Mouse (Mus musculus) spleen, postnatal 10 days (tissue): ENCODE measurements around the gene Kif11.

Experiments
- DNase-seq, 2 experiments: peaks; one replicate each; pipeline ENCODE4 v3.0.0; 2021 to 2022; ENCODE audit warnings: low spot score in 2 of 2

The Kif11 gene

DNA sequence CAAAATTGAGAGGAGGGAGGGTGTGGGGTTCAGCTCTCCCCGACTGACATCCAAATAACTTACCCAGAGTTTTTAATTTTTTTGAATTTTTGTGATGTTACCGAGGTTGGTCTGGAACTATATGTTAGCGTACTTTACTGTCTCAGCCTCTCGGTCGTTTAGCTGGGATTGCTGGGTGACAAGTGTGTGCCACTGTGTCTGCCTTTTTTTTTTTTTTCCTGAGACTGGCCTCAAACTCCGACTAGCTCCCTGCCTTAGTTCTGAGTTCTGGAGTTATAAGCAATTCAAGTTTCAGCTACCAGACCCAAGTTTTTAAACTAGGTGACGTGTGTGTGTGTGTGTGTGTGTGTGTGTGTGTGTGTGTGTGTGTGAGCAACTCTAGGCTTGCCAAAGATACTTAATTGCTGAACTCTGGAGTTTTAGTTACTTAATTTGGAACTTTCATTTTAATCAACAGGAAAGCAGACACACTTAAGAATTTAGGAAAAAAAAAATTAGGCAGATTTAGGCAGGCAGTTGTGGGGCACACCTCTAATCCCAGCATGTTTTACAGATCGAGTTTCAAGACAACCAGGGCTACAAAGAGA lies 1.3 kb downstream of the Kif11 start:
- DNase-seq: no peak

DNA sequence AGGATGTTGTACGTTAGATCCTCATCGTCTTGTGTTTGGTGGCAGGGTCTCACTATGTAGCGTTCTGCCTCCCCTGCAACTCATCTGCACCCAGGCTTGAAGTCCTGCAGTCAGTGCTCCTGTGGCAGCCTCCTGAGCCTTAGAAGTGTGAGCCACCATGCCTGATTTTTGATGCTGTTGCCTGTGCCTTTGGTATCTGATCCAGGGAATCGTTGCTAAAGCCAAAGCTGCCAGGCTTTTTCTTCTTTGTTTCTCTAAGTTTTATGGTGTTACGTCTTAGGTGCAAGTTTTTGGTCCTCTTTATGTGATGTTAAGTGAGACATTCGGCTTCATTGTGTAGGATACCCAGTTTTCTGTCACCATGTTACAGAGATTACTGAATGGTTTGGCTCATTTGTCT lies 2.6 kb downstream of the Kif11 start:
- DNase-seq: no peak

DNA sequence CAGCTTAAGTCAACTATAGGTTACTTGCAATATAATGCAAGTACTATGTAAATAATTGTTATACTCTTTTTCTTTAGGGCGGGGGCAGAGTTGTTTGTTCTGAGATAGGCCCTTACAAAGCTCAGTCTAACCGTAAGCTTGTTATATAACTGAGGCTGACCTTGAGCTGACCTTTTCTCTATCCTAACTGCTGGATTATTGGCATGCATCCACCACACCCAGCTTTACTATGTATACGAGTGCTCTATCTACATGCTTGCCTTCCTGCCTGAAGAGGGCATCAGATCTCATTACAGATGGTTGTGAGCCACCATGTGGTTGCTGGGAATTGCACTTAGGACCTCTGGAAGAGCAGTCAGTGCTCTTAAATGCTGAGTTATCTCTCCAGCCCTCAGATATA lies 9.9 kb downstream of the Kif11 start:
- no peak for DNase-seq

DNA sequence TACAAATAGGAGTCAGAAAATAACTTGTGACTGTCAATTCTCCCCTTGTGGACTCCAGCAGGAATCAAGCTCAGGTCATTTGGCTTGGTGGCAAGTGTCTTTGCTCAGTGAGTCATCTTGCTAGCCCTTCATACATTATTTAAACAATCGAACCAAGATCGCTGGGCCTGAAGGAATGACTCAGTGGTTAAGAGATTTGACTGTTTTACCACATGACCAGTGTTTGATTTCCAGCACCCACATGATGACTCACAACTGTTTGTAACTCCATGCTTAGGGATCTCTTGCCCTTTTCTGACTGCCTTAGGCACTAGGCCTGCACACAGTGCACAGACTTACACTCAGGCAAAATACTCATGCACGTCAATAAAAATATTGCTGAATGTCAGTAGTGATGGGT lies 15.7 kb downstream of the Kif11 start:
- DNase-seq: no peak

DNA sequence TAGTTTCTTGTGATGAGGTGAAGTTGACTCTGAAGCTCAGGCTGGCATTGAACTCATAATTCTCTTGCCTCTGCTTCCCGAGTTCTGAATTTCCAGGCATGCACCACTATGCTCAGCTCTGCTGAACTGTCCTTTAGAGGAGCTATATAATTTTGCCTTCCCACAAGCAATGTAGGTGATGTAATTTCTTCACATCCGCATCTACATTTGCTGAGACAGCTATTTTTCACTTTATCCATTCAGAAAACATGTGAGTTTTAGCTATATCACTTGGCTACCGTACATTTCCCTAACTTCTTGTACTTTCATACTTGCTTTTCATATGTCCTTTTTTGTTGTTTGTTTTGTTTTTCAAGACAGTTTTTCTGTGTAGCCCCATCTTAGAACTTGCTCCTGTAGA lies 20.1 kb downstream of the Kif11 start:
- DNase-seq: no peak

- no peak for DNase-seq
Observed at GRCm38 (mm10) chr19:37400936-37401335, 24.7 kb downstream of the Kif11 start.

- DNase-seq: peak; percentile 16 to 55
Observed at GRCm38 (mm10) chr19:37418294-37418693, 42.1 kb downstream of the Kif11 start.

DNA sequence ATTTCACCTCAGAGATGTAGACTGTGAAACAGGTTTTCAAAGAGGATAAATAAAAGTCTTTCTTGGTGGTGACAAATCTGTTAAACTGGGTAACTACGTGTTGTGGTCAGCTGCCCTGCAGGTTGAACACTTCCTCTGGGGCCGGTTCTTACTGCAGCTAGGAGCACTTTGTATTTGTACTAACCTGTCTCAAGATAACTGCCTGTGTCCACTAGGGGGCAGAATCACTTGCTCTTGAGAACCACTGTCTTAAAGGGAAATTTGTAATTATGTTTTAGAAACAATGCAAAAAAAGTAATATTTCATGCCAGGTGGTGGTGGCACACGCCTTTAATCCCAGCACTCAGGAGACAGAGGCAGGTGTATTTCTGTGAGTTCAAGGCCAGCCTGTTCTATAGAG lies 43.4 kb downstream of the Kif11 start:
- DNase-seq: peak; percentile 29 to 74

- DNase-seq: no peak
Observed at GRCm38 (mm10) chr19:37428589-37428988, 52.4 kb downstream of the Kif11 start.

DNA sequence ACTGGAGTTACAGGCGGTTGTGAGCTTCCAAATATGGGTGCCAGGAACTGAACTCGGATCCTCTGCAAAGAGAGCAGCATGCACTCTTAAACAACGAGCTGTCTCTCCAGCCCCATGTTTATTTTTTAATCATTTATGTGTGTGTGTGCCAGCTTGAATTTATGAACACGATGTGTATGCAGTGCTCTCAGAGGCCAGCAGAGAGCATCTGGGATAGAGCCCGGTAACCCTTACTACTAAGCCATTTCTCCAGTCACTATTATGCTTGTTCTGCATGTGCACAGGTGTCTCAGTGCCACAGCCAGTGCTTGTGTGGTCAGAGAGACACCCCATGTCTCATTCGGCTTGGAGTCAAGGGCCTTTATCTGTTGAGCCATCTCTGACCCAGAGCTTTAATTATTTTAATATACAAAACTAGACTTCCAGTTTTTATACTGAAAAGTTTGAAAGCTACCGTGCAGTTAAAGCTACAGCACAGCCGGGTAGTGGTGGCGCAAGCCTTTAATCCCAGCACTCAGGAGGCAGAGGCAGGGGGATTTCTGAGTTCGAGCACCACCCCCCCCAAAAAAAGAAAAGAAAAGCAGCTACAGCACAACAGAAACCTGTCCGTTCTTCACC lies 55.0 kb downstream of the Kif11 start:
- DNase-seq: no peak

DNA sequence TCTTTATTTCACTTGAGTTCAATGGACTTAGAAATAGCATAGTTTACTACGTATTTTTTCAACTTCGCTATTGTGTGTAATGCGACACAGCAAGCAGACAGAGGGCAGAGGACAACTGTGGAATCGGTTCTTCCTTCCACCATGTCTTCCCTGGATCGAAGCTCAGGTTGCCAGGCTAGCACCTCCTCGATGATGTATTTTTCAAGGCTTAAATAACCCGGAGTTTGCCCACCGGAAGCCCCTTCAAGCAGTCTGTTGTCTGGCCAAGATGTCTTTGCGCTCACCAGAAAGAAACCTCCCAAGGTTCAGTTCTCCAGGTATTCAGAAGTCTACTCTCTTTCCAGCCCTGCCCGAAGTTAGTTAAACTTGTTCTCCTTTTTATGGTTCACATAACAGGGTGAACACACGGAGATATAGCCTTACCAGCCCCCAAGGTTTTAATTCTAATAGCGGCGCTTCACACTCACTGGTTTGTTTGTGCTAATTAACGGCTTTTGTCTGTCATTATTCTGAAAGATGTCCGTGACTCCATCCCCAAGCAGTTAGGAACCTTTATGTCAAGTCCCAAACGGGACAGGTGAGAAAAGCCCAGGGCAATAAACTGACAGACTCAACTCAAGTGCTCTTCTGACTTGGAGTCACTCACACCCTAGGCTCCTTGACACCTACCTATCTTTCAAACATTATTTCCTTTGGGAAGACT lies 56.8 kb downstream of the Kif11 start:
- no peak for DNase-seq

DNA sequence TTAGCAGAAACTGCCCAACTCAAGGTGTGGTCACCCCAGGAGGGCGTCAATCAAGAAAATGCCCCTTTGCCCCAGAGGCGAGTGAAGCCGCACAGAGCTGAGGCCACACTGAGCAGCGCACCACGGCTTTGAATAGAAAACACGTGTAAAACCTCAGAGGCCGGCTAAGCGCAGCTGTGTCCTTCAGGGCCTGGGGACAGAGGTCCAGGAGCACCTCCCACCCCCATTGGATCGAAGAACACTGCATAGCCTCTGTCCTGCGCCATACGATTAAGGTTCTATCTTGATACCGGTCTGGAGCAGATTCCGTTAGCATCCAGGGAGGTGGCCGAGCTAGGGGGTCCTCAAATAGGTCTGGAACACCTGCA lies 57.7 kb downstream of the Kif11 start:
- DNase-seq: peak in 1 of 2 experiments; percentile 40

DNA sequence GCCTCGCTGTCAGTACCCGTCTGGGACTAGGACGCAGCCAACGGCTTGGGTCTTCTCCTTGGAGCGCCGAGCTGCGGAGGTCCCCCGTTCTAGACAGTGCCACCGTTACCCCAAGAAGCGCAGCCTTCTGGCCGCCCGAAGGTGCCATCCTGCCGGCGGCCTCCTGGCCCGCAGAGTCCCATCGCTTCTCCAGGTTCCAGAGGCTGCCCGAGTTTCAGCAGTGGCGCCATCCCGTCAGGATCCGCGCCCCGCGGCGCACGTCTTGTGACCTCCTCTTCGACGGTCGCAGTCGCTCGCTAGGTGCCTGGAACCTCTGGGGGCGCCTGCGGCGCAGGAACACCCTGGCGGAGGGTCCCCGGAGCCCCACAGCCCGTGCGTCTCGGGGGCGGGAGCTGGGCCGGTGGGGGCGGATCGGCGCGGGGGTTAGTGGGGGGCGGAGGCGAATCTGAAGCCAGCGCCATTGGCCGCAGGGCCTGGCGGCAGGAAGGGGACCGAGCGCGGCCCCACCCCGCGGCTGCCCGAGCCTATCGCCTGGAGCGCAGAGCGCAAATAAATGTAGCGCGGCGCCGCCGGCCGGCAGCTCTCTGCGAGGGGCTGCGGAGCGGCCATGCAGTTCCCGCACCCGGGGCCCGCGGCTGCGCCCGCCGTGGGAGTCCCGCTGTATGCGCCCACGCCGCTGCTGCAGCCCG lies 58.2 kb downstream of the Kif11 start, which contains the start of gene Hhex:
Gene Hhex, plus strand, starts transcription at position 548 of the 689 bp plus-strand sequence.
- DNase-seq: peak; percentile 71 to 84

DNA sequence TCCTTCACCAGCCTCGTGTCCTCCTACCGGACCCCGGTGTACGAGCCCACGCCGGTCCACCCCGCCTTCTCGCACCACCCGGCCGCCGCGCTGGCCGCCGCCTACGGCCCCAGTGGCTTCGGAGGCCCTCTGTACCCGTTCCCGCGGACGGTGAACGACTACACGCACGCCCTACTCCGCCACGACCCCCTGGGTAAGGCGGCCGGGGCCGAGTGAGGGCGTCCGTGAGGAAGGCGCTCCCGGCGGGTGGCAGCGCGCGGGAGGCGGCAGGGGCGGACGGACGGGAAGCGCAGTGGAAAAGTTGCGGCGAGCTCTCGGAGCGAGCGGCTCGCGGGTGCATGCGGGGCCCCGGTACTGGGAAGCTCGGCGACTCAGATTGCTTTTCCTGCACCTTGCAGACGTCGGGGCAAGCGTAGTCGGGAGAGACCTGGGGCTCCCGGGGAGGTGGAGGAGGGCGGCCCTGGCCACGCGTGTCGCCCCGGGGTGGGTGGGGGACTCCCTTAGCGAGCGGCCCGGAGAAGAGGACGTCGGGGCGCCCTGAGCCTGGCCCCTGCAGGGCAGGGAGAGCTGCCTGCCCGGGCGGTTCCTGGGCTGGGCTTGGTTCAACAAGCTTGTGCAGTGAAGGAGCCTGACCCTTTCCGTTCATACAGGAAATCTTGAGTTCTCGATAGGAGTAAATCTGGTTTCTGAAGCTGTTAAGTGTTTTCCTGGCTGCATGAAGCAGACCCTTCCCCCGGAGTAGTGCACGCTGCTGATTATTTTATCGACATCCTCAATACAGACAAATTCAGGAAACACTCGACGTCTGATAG lies 59.0 kb downstream of the Kif11 start:
- DNase-seq: peak; percentile 54 to 57

DNA sequence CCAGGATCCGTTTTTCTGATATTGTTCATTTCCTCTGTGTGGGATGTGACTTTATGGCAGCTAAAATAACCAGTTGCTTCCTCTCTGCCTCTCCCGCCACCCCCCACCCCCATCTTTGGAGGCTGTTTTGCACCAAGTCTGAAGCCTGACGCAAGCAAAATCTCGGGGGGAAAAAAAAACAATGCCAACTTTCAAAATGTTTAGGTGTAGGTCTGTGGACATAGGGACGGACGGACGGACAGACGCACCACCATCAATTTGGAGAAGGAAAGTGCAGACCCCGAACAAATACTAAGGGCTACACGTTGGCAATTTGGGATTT lies 59.6 kb downstream of the Kif11 start:
- peak in 1 of 2 experiments; percentile 29 for DNase-seq

DNA sequence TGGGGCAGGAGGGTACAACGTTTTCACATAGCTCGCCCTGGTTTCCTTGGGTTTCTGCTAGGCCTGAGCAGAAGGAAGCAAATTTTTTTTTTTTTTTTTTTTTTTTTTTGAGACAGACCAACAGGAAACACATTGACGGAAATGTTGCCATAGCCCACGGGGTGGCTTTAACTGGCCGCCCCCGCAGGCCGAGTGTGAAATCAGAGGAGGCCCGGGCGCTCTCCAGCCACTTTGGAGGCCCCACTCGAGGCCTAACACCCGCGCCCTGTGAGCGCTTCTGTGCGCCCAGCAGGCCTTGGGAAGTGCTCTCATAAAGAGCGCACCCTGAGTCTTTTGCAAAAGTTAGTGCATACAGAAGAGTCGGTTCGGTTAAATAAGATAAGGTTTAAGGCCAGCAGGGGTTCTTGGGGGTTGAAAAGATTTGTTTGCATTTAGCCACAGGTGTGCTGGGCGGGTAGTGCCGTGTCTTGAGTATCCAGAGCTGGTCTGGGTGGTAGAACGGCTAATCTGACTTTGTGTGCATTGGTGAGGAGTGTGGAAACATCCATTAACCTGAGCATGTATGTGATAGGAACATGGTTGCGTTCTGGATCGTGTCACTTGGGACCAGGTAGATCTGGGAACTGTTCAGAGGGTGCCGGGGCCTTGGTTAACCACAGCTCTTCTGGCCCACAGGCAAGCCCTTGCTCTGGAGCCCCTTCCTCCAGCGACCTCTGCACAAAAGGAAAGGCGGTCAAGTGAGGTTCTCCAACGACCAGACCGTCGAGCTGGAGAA lies 60.5 kb downstream of the Kif11 start:
- peak; percentile 31 to 61 for DNase-seq

GRCm38 (mm10) chr19:37437289-37437606 lies 61.0 kb downstream of the Kif11 start:
- DNase-seq: no peak

GRCm38 (mm10) chr19:37440181-37440580 lies 64.0 kb downstream of the Kif11 start:
- no peak for DNase-seq

DNA sequence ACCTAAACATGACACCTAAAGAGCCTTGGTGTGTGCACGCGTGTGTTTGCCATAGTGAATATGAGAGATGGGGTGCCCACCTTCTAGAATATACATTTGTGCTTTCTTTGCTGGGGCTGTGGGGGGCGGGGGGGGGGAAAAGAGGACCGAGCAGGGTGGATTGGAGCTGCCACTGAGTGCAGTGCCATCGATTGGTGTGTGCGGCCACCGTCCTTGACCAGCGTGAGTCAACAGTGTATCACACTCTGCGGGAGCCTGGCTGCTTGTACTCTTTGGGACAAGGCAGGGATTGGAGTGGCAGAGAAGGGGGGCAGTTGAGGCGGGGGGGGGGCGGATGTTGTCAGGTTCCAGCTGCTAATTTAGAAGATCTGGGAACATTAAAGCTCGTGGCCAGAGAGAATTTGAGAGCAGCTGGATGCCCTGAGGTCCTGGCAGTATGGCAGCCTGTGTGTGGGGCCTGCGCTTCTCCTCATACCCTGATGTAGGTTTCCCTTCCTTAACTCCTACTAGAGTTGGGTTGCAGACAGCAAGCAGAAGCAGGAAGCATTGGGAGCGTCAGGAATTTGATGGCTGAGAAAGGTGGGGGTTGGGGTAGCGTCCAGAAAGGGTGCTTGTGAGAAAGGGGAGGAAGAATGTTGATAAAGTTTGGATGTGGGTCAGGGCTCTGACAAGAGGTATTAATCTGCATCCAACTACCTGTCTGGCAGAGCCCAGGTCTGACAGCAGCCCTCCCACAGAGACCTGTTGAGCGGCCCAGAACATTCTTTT lies 64.7 kb downstream of the Kif11 start:
- no peak for DNase-seq

GRCm38 (mm10) chr19:37442524-37443286 lies 66.5 kb downstream of the Kif11 start:
- DNase-seq: no peak
